Mouse (Mus musculus): Measurements from ENCODE around the gene Qpctl. TPM values are rescaled to one million over a fixed set of nuclear protein-coding genes. Genes with fewer than 3 reads are reported as not detected.

Qpctl gene
- polyA plus RNA-seq, 1 experiment from 2014 or later: 11.1 TPM

GRCm38 (mm10) chr7:19103741-19104140, 45.4 kb downstream of the Qpctl start:
- no peaks in the 10 kb centered on the region for H3K36me3 ChIP-seq (ENCODE audit: control insufficient read depth, insufficient read depth, low read length)
- DNase-seq (ENCODE audit: low spot score): no peak
- no peak overlapping the region for H3K9ac ChIP-seq (ENCODE audit: low read length)
- no peak overlapping the region for H3K4me2 ChIP-seq (ENCODE audit: low read length)
- no peaks in the 10 kb centered on the region for H3K27me3 ChIP-seq (replicated peaks; ENCODE audit: control insufficient read depth, insufficient read depth, low read length)
- ATAC-seq: no peak
- H3K9me3 ChIP-seq (replicated peaks; ENCODE audit: control insufficient read depth, low read length): no peaks in the 10 kb centered on the region
- no peak overlapping the region for H3K27ac ChIP-seq (ENCODE audit: low read depth, low read length)
- H3K4me1 ChIP-seq (ENCODE audit: control insufficient read depth, insufficient read depth, low read length): no peaks in the 10 kb centered on the region
- no peak overlapping the region for H3K4me3 ChIP-seq (ENCODE audit: low read depth, low read length)

GRCm38 (mm10) chr7:19100290-19100689, 48.8 kb downstream of the Qpctl start:
- no peaks in the 10 kb centered on the region for H3K9me3 ChIP-seq (replicated peaks; ENCODE audit: control insufficient read depth, low read length)
- ATAC-seq: no peak

GRCm38 (mm10) chr7:19098811-19099210, 50.3 kb downstream of the Qpctl start:
- Histone ChIP-seq H3K9ac (ENCODE audit: low read length) (no peak overlapping the region), H3K36me3 (ENCODE audit: control insufficient read depth, insufficient read depth, low read length) (no peaks in the 10 kb centered on the region), H3K27ac (ENCODE audit: low read depth, low read length) (no peak overlapping the region), H3K27me3 (replicated peaks; ENCODE audit: control insufficient read depth, insufficient read depth, low read length) (no peaks in the 10 kb centered on the region), H3K9me3 (replicated peaks; ENCODE audit: control insufficient read depth, low read length) (no peaks in the 10 kb centered on the region), H3K4me3 (ENCODE audit: low read depth, low read length) (no peak overlapping the region), H3K4me2 (ENCODE audit: low read length) (no peak overlapping the region), H3K4me1 (ENCODE audit: control insufficient read depth, insufficient read depth, low read length) (peaks cover 9% of the 10 kb centered on the region; the same call in 1 of the 2 replicates)
- WGBS: 68% methylated on average over 7 of the region's 7 CpGs
- ATAC-seq (no peak), DNase-seq (ENCODE audit: low spot score) (no peak)

More at GRCm38 (mm10) chr7:19100290-19100689, 48.8 kb downstream of the Qpctl start:
- H3K27me3 ChIP-seq (replicated peaks; ENCODE audit: control insufficient read depth, insufficient read depth, low read length): no peaks in the 10 kb centered on the region
- H3K4me3 ChIP-seq (ENCODE audit: low read depth, low read length): no peak overlapping the region
- no peak overlapping the region for H3K4me2 ChIP-seq (ENCODE audit: low read length)
- WGBS: 100% methylated on average over 1 of the region's 1 CpGs
- no peaks in the 10 kb centered on the region for H3K36me3 ChIP-seq (ENCODE audit: control insufficient read depth, insufficient read depth, low read length)
- peaks cover 9% of the 10 kb centered on the region; the same call in 1 of the 2 replicates for H3K4me1 ChIP-seq (ENCODE audit: control insufficient read depth, insufficient read depth, low read length)
- H3K9ac ChIP-seq (ENCODE audit: low read length): no peak overlapping the region
- no peak overlapping the region for H3K27ac ChIP-seq (ENCODE audit: low read depth, low read length)
- DNase-seq (ENCODE audit: low spot score): no peak

GRCm38 (mm10) chr7:19097863-19098262, 51.2 kb downstream of the Qpctl start:
- no peak overlapping the region for H3K27ac ChIP-seq (ENCODE audit: low read depth, low read length)
- no peaks in the 10 kb centered on the region for H3K9me3 ChIP-seq (replicated peaks; ENCODE audit: control insufficient read depth, low read length)
- H3K4me2 ChIP-seq (ENCODE audit: low read length): no peak overlapping the region
- no peak for ATAC-seq
- no peaks in the 10 kb centered on the region for H3K36me3 ChIP-seq (ENCODE audit: control insufficient read depth, insufficient read depth, low read length)
- H3K27me3 ChIP-seq (replicated peaks; ENCODE audit: control insufficient read depth, insufficient read depth, low read length): no peaks in the 10 kb centered on the region
- no peak for DNase-seq (ENCODE audit: low spot score)
- H3K9ac ChIP-seq (ENCODE audit: low read length): no peak overlapping the region
- H3K4me1 ChIP-seq (ENCODE audit: control insufficient read depth, insufficient read depth, low read length): peaks cover 17% of the 10 kb centered on the region
- H3K4me3 ChIP-seq (ENCODE audit: low read depth, low read length): no peak overlapping the region

DNA sequence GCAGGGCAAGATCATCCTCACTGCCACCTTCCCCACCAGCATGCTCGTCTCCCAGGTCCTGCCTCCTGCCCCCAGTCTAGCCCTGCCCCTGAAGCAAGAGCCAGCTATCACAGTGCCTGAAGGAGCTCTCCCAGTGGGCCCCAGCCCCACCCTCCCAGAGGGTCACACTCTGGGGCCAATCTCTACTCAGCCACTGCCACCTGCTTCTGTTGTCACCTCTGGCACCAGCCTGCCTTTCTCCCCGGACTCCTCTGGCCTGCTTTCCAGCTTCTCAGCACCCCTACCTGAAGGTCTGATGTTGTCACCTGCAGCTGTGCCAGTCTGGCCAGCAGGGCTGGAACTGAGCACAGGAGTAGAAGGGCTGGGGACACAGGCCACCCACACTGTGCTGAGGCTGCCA, 51.9 kb downstream of the Qpctl start:
- Histone ChIP-seq H3K36me3 (ENCODE audit: control insufficient read depth, insufficient read depth, low read length) (no peaks in the 10 kb centered on the region; the same call in 1 of the 2 replicates), H3K4me1 (ENCODE audit: control insufficient read depth, insufficient read depth, low read length) (peaks cover 19% of the 10 kb centered on the region), H3K4me2 (ENCODE audit: low read length) (no peak overlapping the region), H3K9ac (ENCODE audit: low read length) (no peak overlapping the region), H3K9me3 (replicated peaks; ENCODE audit: control insufficient read depth, low read length) (no peaks in the 10 kb centered on the region), H3K27ac (ENCODE audit: low read depth, low read length) (no peak overlapping the region), H3K27me3 (replicated peaks; ENCODE audit: control insufficient read depth, insufficient read depth, low read length) (no peaks in the 10 kb centered on the region), H3K4me3 (ENCODE audit: low read depth, low read length) (no peak overlapping the region)
- ATAC-seq: no peak
- 67% methylated on average over 2 of the region's 2 CpGs for WGBS
- DNase-seq (ENCODE audit: low spot score): no peak

- Histone ChIP-seq H3K9ac (ENCODE audit: low read length) (peak overlapping the region; percentile 73; the same call in 1 of the 2 replicates), H3K27ac (ENCODE audit: low read depth, low read length) (no peak overlapping the region), H3K4me3 (ENCODE audit: low read depth, low read length) (peak overlapping the region; percentile 56), H3K36me3 (ENCODE audit: control insufficient read depth, insufficient read depth, low read length) (peaks cover 5% of the 10 kb centered on the region), H3K4me2 (ENCODE audit: low read length) (peak overlapping the region; percentile 98), H3K9me3 (replicated peaks; ENCODE audit: control insufficient read depth, low read length) (no peaks in the 10 kb centered on the region), H3K4me1 (ENCODE audit: control insufficient read depth, insufficient read depth, low read length) (peaks cover 19% of the 10 kb centered on the region), H3K27me3 (replicated peaks; ENCODE audit: control insufficient read depth, insufficient read depth, low read length) (no peaks in the 10 kb centered on the region)
- WGBS: 57% methylated on average over 5 of the region's 5 CpGs
- ATAC-seq (no peak), DNase-seq (ENCODE audit: low spot score) (no peak)
Observed at GRCm38 (mm10) chr7:19096421-19096976, 52.6 kb downstream of the Qpctl start.

DNA sequence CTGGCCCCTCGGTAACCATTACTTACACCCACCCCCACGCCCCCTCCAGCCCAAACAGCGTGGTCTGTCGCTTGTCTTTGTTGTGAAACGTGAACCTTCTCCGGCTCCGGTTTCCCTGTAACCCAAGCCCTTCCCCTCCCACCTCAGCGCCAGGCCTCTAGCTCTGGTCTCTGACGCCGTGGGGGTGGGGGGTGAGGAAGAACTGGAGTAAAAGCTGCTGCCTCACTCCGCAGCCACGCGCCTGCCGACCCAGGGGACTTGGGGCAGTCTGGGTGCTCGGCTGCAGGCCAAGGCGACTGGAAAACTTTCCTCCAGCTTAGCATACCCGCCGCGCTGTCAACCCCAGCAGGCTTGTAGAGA, 53.4 kb downstream of the Qpctl start:
- peak overlapping the region; percentile 98 for H3K4me2 ChIP-seq (ENCODE audit: low read length)
- H3K27me3 ChIP-seq (replicated peaks; ENCODE audit: control insufficient read depth, insufficient read depth, low read length): no peaks in the 10 kb centered on the region
- 0% methylated on average over 19 of the region's 19 CpGs for WGBS
- H3K9ac ChIP-seq (ENCODE audit: low read length): peak overlapping the region; percentile 73
- peaks cover 19% of the 10 kb centered on the region for H3K4me1 ChIP-seq (ENCODE audit: control insufficient read depth, insufficient read depth, low read length)
- DNase-seq (ENCODE audit: low spot score) (peak; percentile 63), ATAC-seq (no peak)
- peaks cover 11% of the 10 kb centered on the region for H3K36me3 ChIP-seq (ENCODE audit: control insufficient read depth, insufficient read depth, low read length)
- H3K4me3 ChIP-seq (ENCODE audit: low read depth, low read length): peak overlapping the region; percentile 56
- peak overlapping the region; percentile 84; the same call in 1 of the 2 replicates for H3K27ac ChIP-seq (ENCODE audit: low read depth, low read length)
- H3K9me3 ChIP-seq (replicated peaks; ENCODE audit: control insufficient read depth, low read length): no peaks in the 10 kb centered on the region

DNA sequence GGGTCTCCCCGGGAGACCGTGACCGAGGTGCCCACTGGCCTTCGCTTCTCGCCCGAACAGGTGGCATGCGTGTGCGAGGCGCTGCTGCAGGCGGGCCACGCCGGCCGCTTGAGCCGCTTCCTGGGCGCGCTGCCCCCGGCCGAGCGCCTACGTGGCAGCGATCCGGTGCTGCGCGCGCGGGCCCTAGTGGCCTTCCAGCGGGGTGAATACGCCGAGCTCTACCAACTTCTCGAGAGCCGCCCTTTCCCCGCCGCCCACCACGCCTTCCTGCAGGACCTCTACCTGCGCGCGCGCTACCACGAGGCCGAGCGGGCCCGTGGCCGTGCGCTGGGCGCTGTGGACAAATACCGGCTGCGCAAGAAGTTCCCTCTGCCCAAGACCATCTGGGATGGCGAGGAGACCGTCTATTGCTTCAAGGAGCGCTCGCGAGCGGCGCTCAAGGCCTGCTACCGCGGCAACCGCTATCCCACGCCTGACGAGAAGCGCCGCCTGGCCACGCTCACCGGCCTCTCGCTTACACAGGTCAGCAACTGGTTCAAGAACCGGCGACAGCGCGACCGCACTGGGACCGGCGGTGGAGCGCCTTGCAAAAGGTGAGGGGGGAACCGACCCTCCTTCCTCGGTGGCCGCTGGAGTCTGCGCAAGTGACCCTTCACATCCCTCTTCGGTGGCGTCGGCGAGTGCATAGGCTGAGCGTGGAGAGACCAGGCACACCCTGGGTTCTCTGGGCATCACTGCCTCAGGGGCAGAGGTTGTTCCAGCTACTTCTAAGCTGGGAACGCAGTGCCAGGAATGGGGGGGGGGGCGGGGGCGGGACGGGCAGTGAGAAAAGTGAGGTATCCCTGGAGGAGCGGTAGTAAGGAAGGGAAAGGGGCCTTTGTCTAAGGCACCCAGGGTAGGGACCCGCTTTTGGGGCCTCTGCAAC, 54.0 kb downstream of the Qpctl start:
- Histone ChIP-seq H3K9me3 (replicated peaks; ENCODE audit: control insufficient read depth, low read length) (no peaks in the 10 kb centered on the region), H3K9ac (ENCODE audit: low read length) (peak overlapping the region; percentile 73), H3K4me1 (ENCODE audit: control insufficient read depth, insufficient read depth, low read length) (peaks cover 19% of the 10 kb centered on the region), H3K36me3 (ENCODE audit: control insufficient read depth, insufficient read depth, low read length) (peaks cover 18% of the 10 kb centered on the region), H3K4me3 (ENCODE audit: low read depth, low read length) (peak overlapping the region; percentile 56), H3K4me2 (ENCODE audit: low read length) (peak overlapping the region; percentile 98), H3K27me3 (replicated peaks; ENCODE audit: control insufficient read depth, insufficient read depth, low read length) (no peaks in the 10 kb centered on the region), H3K27ac (ENCODE audit: low read depth, low read length) (peak overlapping the region; percentile 84)
- WGBS: under 1% methylated on average over 83 of the region's 87 CpGs
- peak; percentile 55 for DNase-seq (ENCODE audit: low spot score)
- no peak for ATAC-seq

- ATAC-seq: peak; percentile 11
- peak within 1 kb of the TSS; percentile 98 for H3K4me2 ChIP-seq (ENCODE audit: low read length)
- WGBS: 2% methylated on average over 23 of the region's 36 CpGs
- peak within 1 kb of the TSS; percentile 73 for H3K9ac ChIP-seq (ENCODE audit: low read length)
- no peak for DNase-seq (ENCODE audit: low spot score)
- peak within 1 kb of the TSS; percentile 84 for H3K27ac ChIP-seq (ENCODE audit: low read depth, low read length)
- peaks cover 19% of the 10 kb centered on the region for H3K4me1 ChIP-seq (ENCODE audit: control insufficient read depth, insufficient read depth, low read length)
- H3K4me3 ChIP-seq (ENCODE audit: low read depth, low read length): peak within 1 kb of the TSS; percentile 56
- peaks cover 24% of the 10 kb centered on the region for H3K36me3 ChIP-seq (ENCODE audit: control insufficient read depth, insufficient read depth, low read length)
- H3K27me3 ChIP-seq (replicated peaks; ENCODE audit: control insufficient read depth, insufficient read depth, low read length): no peaks in the 10 kb centered on the region
- H3K9me3 ChIP-seq (replicated peaks; ENCODE audit: control insufficient read depth, low read length): no peaks in the 10 kb centered on the region
Observed at GRCm38 (mm10) chr7:19094471-19094825, 54.6 kb downstream of the Qpctl start, which contains the start of gene Six5. Six5 (plus strand) TSS chr7:19094594.
